In the genomic region with DNA sequence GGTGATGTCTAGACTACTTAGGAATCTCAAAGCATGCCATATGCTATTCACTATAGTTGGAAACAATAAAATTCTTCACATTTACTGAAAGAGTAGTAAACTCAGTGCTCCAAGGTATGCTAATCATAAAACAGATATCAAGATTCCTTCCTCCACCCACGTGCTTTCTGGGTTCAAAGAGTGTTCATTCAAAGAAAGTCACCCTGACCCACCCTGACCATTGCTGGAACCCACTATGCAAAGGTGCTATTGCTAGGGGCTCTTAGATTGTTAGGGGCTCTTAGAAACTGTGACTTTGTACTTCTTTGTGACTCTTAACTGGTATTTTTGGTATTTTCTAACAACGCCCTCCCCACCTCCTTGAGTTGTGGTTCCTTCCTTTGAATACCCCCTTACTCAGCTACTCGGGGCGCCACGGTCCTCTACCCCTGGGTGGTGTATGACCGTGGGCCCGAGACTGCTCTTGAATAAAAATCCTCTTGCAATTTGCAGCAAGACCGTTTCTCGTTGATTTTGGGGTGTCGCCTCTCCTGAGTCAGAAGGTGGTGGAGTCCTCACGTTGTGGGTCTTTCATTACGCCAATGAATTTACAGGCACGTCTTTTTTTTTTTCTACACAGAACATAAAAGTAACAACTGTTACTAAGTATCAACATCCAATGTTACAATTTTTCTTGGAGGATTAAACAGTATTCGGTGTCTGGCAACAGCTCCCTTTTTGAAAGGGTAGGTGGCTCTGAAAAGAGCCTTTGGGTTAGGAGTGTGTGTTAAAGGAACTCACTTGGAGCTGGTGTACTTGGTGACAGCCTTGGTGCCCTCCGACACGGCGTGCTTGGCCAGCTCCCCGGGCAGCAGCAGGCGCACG, we compare ENCODE assay signal across 1 mouse cellular context.
A peak's percentile ranks its signal among the peaks of the same experiment; 100 is the strongest.
TF ChIP-seq lines count a peak whose summit lies in the region.

No protein-coding gene starts in this region.

TF ChIP-seq in CH12.LX, 34 proteins besides CTCF, POLR2A, EP300 and RAD21:
- TF ChIP-seq RCOR1 (conservative IDR thresholded peaks at IDR 0.05; ENCODE audit: low read depth, low read length) (peak; percentile 15; the same call in 1 of the 2 replicates), MAX (IDR thresholded peaks at IDR 0.05; ENCODE audit: low read length) (0 out of 2 replicates have a peak, but pooled peaks have one; percentile 62), ZMIZ1 (IDR thresholded peaks at IDR 0.05; ENCODE audit: low read depth, low read length) (peak; percentile 79; the same call in 1 of the 2 replicates), POLR2AphosphoS2 (IDR thresholded peaks at IDR 0.05; ENCODE audit: low read depth, low read length) (peak; percentile 74; the same call in 1 of the 2 replicates), MYC (IDR thresholded peaks at IDR 0.05; ENCODE audit: low read depth, low read length) (peak; percentile 77; the same call in 1 of the 2 replicates), UBTF (IDR thresholded peaks at IDR 0.05; ENCODE audit: low read depth, low read length) (peak; percentile 75; the same call in 1 of the 2 replicates), SIN3A (IDR thresholded peaks at IDR 0.05; ENCODE audit: low read length) (0 out of 2 replicates have a peak, but pooled peaks have one; percentile 31)
TF ChIP-seq in CH12.LX: peak in this region for 7; not testable (repeated sequence) for 27.
